Mouse (Mus musculus) heart, embryonic 10.5 days (tissue): ENCODE measurements around the gene Ccl5. TPM values are rescaled to one million over a fixed set of nuclear protein-coding genes. Genes with fewer than 3 reads are reported as not detected.

Experiments used
- DNase-seq: peaks from one replicate; pipeline ENCODE4 v3.0.0-alpha.2; 2017; ENCODE audit warnings: low spot score
- H3K27ac ChIP-seq: fragments of 300-500 bp; sonication (generic); 2 replicates; pipeline ENCODE4 v1.5.1; 2016; ENCODE audit warnings: mild to moderate bottlenecking
- H3K27me3 ChIP-seq: fragments of 300-500 bp; sonication (generic); 2 replicates; pipeline ENCODE4 v1.6.1; 2016; ENCODE audit warnings: mild to moderate bottlenecking; ENCODE audit not compliant: poor library complexity, insufficient read depth, severe bottlenecking
- H3K36me3 ChIP-seq: fragments of 300-500 bp; sonication (generic); 2 replicates; pipeline ENCODE4 v1.6.1; 2016; ENCODE audit warnings: mild to moderate bottlenecking, moderate library complexity
- H3K4me1 ChIP-seq: fragments of 300-500 bp; sonication (generic); 2 replicates; pipeline ENCODE4 v1.6.1; 2016; ENCODE audit warnings: mild to moderate bottlenecking
- H3K4me3 ChIP-seq: fragments of 300-500 bp; sonication (generic); 2 replicates; pipeline ENCODE4 v1.5.1; 2016; ENCODE audit warnings: mild to moderate bottlenecking, moderate library complexity
- H3K9me3 ChIP-seq: fragments of 300-500 bp; sonication (generic); 2 replicates; pipeline ENCODE4 v1.6.1; 2016; ENCODE audit warnings: mild to moderate bottlenecking, moderate library complexity
- WGBS: fragments of 180-500 bp; shearing (Covaris S2); methylation state at CpG from one replicate; pipeline ENCODE4 v1.1.7; 2016; 5-methylcytosine and 5-hydroxymethylcytosine counted together
- polyA plus RNA-seq: library from polyadenylated mRNA; unstranded; fragments of >200 nt; fragmentation: Nextera tagmentation; extraction: Ambion mirVana; gene quantifications from 2 replicates; pipeline ENCODE4 v1.2.1, GENCODE M21; 2016

The Ccl5 gene
- not detected in 2 replicates for polyA plus RNA-seq

DNA sequence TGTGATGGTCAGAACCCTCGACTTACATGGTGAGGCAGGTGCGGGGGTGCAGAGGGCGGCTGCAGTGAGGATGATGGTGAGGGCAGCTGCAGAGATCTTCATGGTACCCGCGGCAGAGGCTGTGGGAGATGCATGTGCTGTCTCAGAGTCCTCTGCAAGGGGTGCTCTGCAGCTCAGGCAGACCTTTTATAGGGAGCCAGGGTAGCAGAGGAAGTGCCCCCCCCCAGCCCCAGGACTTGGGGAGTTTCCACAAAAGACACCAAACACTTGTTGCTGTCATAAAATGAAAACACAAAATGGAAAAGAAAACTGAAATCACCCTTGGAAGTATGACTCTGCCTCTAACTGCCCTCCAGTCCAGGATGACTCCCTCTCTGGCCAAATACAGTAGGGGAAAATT lies at the start of gene Ccl5:
TSS of gene Ccl5 (minus strand) at position 159 of the 400 bp plus-strand sequence.
- DNase-seq = no peak
- Histone ChIP-seq H3K27me3 (no peaks in the 10 kb centered on the region), H3K4me1 (peaks cover 16% of the 10 kb centered on the region; the same call in 1 of the 2 replicates), H3K9me3 (no peaks in the 10 kb centered on the region), H3K27ac (no peak within 1 kb of the TSS), H3K4me3 (no peak within 1 kb of the TSS), H3K36me3 (no peaks in the 10 kb centered on the region)
- WGBS = 76% methylated on average over 5 of the region's 5 CpGs

DNA sequence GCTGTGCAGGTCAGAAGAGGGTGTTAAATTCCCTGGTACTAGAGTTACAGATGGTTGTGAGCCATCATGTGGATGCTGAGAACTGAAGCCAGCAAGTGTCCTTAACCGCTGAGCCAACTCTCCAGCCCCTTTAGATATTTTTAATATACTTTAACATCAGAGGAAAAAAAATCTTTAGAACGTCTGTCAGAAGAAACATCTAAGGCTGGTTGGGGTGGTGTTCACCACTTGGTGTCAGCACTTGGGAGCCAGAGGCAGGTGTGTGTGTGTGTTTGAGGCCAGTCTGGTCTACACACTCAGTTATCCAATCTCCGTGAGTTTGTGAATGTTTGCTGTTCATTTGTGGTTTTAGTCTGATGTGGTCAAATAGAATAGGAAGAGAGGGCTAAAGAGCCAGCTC lies 48.7 kb upstream of the Ccl5 start:
- H3K9me3 ChIP-seq = no peaks in the 10 kb centered on the region
- H3K27me3 ChIP-seq = no peaks in the 10 kb centered on the region
- peaks cover 13% of the 10 kb centered on the region; the same call in 1 of the 2 replicates for H3K4me1 ChIP-seq
- H3K4me3 ChIP-seq = no peak overlapping the region
- DNase-seq = no peak
- WGBS = 63% methylated on average over 3 of the region's 3 CpGs
- no peaks in the 10 kb centered on the region for H3K36me3 ChIP-seq
- no peak overlapping the region for H3K27ac ChIP-seq

- Histone ChIP-seq H3K27ac (no peak within 1 kb of the TSS), H3K36me3 (no peaks in the 10 kb centered on the region), H3K4me3 (no peak within 1 kb of the TSS), H3K9me3 (no peaks in the 10 kb centered on the region), H3K4me1 (peaks cover 13% of the 10 kb centered on the region; the same call in 1 of the 2 replicates), H3K27me3 (no peaks in the 10 kb centered on the region)
- peak; percentile 20 for DNase-seq
- WGBS = 76% methylated on average over 2 of the region's 2 CpGs
Observed at GRCm38 (mm10) chr11:83578186-83578760, 48.0 kb upstream of the Ccl5 start, which contains the start of gene Ccl9. Gene Ccl9 (minus strand): TSS chr11:83578636.

DNA sequence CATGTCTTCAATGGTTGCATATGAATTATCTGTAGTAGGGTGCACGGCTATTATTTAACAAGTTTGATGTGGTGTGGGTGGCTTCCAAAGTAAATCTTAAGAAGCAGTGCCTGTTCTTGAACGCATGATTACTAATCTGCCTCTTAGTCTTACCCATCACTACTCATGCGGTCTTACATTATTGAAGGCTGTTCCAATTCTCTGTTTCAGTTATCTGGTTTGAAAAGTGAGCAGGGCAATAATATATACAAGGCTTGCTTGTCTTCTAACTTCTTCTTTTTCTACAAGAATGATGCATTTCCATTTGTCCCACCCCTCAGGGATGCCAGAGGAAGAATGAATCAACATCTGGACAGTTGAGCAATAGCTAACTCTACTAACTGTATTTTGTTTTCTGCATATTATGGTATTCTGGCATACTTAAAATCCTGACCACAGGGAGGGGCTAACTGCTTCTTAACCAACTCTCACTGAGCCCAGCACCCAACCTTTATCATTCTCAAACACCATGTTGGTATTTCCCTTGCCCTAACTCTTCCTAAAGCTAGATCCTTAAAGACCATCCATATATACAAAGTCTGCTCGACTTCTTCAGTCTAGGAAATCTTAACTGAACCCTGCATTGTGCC lies 46.7 kb upstream of the Ccl5 start:
- Histone ChIP-seq H3K4me1 (0 out of 2 replicates have a peak, but pooled peaks cover 3% of the 10 kb centered on the region), H3K27me3 (no peaks in the 10 kb centered on the region), H3K27ac (no peak overlapping the region), H3K9me3 (no peaks in the 10 kb centered on the region), H3K36me3 (no peaks in the 10 kb centered on the region), H3K4me3 (no peak overlapping the region)
- DNase-seq = no peak
- WGBS = 71% methylated on average over 4 of the region's 4 CpGs

GRCm38 (mm10) chr11:83572834-83573233 lies 42.5 kb upstream of the Ccl5 start:
- no peaks in the 10 kb centered on the region for H3K9me3 ChIP-seq
- 55% methylated on average over 9 of the region's 9 CpGs for WGBS
- no peak overlapping the region for H3K4me3 ChIP-seq
- no peaks in the 10 kb centered on the region for H3K27me3 ChIP-seq
- no peaks in the 10 kb centered on the region for H3K4me1 ChIP-seq
- H3K27ac ChIP-seq = no peak overlapping the region
- no peaks in the 10 kb centered on the region for H3K36me3 ChIP-seq
- no peak for DNase-seq

GRCm38 (mm10) chr11:83572223-83572622 lies 41.9 kb upstream of the Ccl5 start:
- H3K4me1 ChIP-seq = no peaks in the 10 kb centered on the region
- no peaks in the 10 kb centered on the region for H3K9me3 ChIP-seq
- WGBS = 84% methylated on average over 8 of the region's 8 CpGs
- no peaks in the 10 kb centered on the region for H3K27me3 ChIP-seq
- no peak overlapping the region for H3K27ac ChIP-seq
- no peak overlapping the region for H3K4me3 ChIP-seq
- H3K36me3 ChIP-seq = no peaks in the 10 kb centered on the region
- DNase-seq = no peak

- Histone ChIP-seq H3K27me3 (no peaks in the 10 kb centered on the region), H3K4me3 (no peak overlapping the region), H3K9me3 (no peaks in the 10 kb centered on the region), H3K4me1 (no peaks in the 10 kb centered on the region), H3K36me3 (no peaks in the 10 kb centered on the region), H3K27ac (no peak overlapping the region)
- no peak for DNase-seq
- WGBS = 69% methylated on average over 2 of the region's 2 CpGs
Observed at GRCm38 (mm10) chr11:83570189-83570588, 39.9 kb upstream of the Ccl5 start.

DNA sequence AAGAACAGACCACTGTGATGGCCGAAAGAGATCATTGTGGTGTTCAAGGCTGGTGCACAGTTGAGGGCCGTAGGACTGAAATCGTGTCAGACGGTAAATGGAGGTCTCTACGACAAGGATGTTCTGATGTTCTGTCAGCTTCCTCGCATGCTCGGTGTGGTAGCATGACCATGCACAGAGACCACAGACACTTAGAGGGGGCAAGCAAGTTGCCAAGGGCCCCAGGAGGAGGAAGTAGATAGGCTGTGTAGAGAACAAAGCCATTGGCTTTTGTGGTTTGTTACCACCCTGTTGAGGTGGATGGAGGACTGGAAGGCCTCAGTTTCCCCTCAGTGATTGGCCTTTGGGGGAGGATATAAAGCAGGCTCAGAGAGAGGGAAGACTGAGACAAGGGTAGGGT lies 38.9 kb upstream of the Ccl5 start:
- Histone ChIP-seq H3K4me1 (no peaks in the 10 kb centered on the region), H3K27ac (no peak overlapping the region), H3K4me3 (no peak overlapping the region), H3K27me3 (no peaks in the 10 kb centered on the region), H3K36me3 (no peaks in the 10 kb centered on the region), H3K9me3 (no peaks in the 10 kb centered on the region)
- WGBS = 83% methylated on average over 7 of the region's 7 CpGs
- DNase-seq = no peak

GRCm38 (mm10) chr11:83568786-83569185 lies 38.5 kb upstream of the Ccl5 start:
- H3K4me1 ChIP-seq = no peaks in the 10 kb centered on the region
- 78% methylated on average over 3 of the region's 3 CpGs for WGBS

DNA sequence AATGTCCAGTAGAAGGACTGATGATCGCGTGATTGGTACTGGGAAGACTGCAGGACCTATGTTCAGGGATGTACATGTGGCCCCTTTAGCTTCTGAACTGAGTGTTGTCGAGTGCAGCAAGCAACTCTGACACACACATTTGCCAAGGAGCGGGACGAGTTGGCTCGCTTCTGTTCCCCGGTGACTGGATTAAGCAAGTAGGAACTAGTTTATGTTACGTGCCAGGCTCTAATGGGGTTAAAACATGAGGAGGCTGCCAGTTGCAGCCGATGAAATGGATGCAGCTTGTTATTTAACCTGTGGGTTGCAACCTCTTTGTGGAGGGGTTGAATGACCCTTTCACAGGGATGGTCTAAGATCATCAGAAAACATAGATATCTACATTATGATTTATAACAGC lies 37.7 kb upstream of the Ccl5 start:
- no peaks in the 10 kb centered on the region for H3K36me3 ChIP-seq
- no peaks in the 10 kb centered on the region for H3K9me3 ChIP-seq
- DNase-seq = no peak
- no peak overlapping the region for H3K27ac ChIP-seq
- H3K27me3 ChIP-seq = no peaks in the 10 kb centered on the region
- no peaks in the 10 kb centered on the region for H3K4me1 ChIP-seq
- no peak overlapping the region for H3K4me3 ChIP-seq
- 91% methylated on average over 9 of the region's 9 CpGs for WGBS

More at GRCm38 (mm10) chr11:83568786-83569185, 38.5 kb upstream of the Ccl5 start:
- DNase-seq = no peak
- no peak overlapping the region for H3K4me3 ChIP-seq
- no peaks in the 10 kb centered on the region for H3K27me3 ChIP-seq
- no peak overlapping the region for H3K27ac ChIP-seq
- no peaks in the 10 kb centered on the region for H3K9me3 ChIP-seq
- no peaks in the 10 kb centered on the region for H3K36me3 ChIP-seq

- Histone ChIP-seq H3K4me3 (no peak overlapping the region), H3K36me3 (no peaks in the 10 kb centered on the region), H3K27me3 (no peaks in the 10 kb centered on the region), H3K9me3 (no peaks in the 10 kb centered on the region), H3K4me1 (no peaks in the 10 kb centered on the region), H3K27ac (no peak overlapping the region)
- DNase-seq = no peak
- WGBS = 58% methylated on average over 7 of the region's 7 CpGs
Observed at GRCm38 (mm10) chr11:83567311-83567710, 37.0 kb upstream of the Ccl5 start.

GRCm38 (mm10) chr11:83566617-83567016 lies 36.3 kb upstream of the Ccl5 start:
- no peak overlapping the region for H3K27ac ChIP-seq
- DNase-seq = no peak
- no peaks in the 10 kb centered on the region for H3K4me1 ChIP-seq
- no peak overlapping the region for H3K4me3 ChIP-seq
- H3K27me3 ChIP-seq = no peaks in the 10 kb centered on the region
- H3K9me3 ChIP-seq = no peaks in the 10 kb centered on the region
- H3K36me3 ChIP-seq = no peaks in the 10 kb centered on the region

- DNase-seq = no peak
- H3K36me3 ChIP-seq = no peaks in the 10 kb centered on the region
- H3K27me3 ChIP-seq = no peaks in the 10 kb centered on the region
- H3K4me1 ChIP-seq = no peaks in the 10 kb centered on the region
- no peak overlapping the region for H3K27ac ChIP-seq
- no peaks in the 10 kb centered on the region for H3K9me3 ChIP-seq
- no peak overlapping the region for H3K4me3 ChIP-seq
- WGBS = 76% methylated on average over 2 of the region's 2 CpGs
Observed at GRCm38 (mm10) chr11:83563754-83564153, 33.4 kb upstream of the Ccl5 start.
